Mouse (Mus musculus) bone marrow macrophage, adult 2 months (primary cell): ENCODE measurements around the gene Nme7.

Experiments used
- CTCF ChIP-seq: IDR thresholded peaks from 2 replicates; pipeline ENCODE4 v1.5.1; 2012; ENCODE audit warnings: low read depth, mild to moderate bottlenecking, low read length, moderate library complexity
- POLR2A ChIP-seq: IDR thresholded peaks from 2 replicates; pipeline ENCODE4 v1.6.1; 2012; ENCODE audit warnings: mild to moderate bottlenecking, low read depth, low read length, borderline replicate concordance

DNA sequence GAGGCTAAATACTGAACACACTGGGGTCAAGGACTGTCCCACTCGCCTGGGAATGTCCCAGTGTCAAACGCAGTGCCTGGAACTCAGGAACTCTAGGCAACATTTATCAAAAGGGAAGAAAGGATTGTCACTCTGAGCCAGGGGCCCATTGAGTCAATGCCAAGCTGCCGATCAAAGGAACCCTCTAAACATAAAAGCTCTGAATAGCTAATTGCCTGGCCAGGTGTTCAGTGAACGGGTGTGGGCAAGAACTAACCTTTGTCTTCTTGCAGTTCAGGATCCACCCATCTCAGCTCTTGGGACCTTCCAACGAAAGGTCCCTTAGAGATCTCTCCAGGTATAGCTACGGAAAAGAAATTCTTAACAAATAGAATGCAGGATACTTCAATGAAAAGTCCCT is 167.1 kb downstream of the Nme7 start:
- TF ChIP-seq CTCF (no peak), POLR2A (no peak)
